Mouse (Mus musculus): ENCODE results near the gene Gstm6. TPM values are rescaled to one million over a fixed set of nuclear protein-coding genes. Genes with fewer than 3 reads are reported as not detected.
"Not testable (repeated sequence)": the region's sequence is repeated elsewhere in the genome, so short reads cannot be mapped to it uniquely, and the experiment has no call there.

Gstm6 gene
- polyA plus RNA-seq, 2 experiments from 2014 or later: not detected

DNA sequence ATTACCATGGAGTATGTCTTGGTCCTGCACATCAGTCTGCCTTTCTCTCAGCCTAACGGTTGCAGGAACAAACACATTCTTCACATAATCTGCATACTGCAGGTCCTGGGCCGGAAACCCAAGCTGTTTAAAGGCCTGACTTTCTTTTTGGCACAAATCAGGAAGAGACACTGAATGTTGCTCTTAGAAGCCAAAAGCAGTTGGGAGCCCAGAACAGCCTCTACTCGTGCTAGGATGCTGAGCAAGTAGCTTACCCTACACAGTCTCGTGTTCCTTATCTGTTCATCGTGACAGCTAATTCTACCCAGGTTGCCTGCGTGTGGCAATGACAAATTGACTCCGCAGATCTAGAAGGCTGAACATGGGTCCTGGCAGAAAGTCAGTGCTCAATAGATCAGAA, 3.0 kb downstream of the Gstm6 start:
- ATAC-seq: no peak

DNA sequence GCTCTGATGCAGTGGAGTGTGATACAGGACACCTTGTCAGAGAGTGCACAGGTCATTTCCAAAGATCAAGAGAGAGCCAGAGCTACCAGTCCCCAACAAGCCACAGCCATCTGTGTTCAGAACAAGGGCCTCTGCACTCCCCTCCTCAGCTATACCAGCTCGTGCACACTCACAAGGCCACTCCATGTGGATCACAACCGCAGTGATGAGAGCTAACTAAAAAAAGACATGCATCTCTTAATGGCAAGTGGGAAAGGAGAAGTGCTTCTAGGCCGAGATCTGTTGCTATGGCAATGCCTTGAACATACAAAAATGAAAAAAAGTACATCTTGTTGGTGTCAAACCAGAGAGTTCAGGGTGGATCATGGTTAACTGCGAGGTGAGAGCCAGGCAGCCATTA, 3.7 kb downstream of the Gstm6 start:
- no peak for ATAC-seq

DNA sequence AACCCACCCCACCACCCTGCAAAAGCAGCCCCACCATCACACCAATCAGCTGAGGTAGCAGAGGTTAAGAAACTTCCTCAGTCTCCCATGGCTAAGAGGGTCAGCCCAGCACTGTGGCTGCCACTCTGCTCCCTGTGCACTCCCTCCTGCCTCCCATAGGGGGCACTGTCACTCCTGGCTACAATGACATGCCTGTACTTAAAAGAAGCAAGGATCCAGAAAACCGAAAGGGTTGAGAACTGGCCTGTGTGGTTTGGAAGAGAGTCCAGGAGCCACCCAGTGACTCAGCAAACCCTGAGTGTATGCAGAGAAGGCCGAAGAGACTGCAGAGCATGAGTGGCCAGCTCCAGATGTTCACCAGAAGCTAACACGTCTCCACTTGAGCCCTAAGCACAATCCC, 4.1 kb downstream of the Gstm6 start:
- ATAC-seq: no peak

DNA sequence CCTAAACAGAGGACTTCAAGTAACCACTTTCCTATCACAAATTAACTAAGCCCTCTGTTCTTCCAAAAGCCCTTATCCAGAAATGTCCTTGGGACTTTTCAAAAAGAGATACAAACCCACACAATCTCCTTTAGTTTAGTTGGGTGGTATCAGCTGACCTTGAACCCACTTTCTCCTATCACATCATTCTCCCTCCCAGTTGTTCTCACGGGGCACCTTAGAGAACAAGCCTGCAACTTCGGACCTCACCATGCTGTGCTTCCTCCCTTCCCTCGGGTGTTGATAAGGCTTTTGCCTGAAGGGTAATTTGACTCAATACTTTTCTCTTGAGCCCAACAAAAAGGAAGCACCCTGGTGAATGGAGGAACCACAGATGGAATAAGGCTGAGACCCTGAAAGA, 7.7 kb downstream of the Gstm6 start:
- no peak for ATAC-seq

DNA sequence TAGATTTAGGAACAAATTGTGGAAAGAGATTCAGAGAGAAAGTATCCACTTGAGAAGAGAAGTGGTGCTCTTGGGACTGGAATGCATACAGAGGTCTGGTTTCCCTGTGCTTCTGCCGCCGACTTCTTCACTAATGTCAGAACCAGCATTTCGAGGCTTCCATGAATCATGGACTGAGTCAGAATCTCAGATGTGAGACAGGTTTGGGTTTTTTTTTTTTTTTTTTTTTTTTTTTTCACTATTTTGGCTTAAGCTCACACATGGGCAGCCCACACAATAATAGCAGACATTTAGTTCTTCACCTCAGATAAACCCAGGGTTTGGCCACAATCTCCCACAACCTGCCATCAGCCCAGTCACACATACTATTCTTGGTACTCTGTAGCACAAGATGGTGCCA, 8.3 kb downstream of the Gstm6 start:
- no peak for ATAC-seq

DNA sequence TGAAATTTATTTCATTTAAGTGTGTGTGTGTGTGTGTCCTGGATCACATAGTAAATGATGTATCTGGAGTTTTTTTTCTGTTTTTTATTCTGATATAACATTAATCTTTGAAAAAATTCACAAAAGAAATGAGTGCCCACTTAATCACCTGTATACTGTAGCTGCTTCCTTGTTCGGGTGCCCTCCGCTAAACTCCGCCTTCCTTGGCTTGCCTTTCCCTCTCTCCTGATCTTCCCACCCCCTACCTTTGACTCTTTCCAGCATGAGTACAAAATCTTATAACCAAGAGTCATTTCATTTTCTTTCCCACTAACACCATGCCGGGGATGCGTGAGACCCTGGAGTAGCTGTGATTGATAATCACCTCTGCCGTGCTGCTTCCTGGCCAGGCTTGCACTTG, 11.4 kb downstream of the Gstm6 start:
- no peak for ATAC-seq

DNA sequence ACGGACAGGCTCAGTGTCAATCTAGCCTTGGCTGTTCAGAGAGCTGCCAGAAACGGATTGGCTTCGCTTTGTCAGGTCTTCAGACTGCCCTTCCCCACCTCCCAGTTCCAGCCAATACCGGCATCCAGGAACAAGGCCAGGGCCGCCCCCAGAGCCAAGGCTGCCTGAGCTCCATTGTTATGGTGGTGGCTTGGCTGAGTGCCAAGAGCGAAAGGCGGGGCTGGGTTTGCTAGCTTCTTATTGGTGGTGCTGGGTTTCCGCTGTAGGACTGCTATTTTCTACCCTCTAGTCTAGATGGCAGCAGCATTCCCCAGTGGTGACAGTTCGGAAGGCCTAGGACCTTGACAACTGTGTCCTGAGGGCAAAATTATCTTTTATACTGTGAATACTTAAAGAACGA, 11.9 kb downstream of the Gstm6 start, which contains the start of gene Gstm7:
Gene Gstm7 (minus strand): TSS at position 148 of the 400 bp plus-strand sequence.
- peak; percentile 90 for ATAC-seq

DNA sequence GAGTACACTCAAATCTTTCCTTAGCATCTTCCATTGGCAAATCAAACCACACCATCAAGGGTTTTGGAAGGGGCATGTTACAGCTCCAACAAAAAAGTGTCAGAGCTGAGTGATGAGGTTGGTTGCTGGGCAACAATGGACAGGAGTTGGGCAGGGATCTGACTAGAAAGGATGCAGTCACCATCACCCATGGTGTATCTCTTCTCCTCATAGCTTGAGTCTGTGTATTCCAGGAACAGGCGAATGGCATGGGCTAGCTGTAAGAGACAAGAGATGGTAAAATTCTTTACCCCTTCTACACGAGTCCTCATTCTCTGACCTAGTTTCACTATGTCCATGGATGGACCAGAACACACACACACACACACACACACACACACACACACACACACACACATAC, 12.4 kb downstream of the Gstm6 start:
- no peak for ATAC-seq

DNA sequence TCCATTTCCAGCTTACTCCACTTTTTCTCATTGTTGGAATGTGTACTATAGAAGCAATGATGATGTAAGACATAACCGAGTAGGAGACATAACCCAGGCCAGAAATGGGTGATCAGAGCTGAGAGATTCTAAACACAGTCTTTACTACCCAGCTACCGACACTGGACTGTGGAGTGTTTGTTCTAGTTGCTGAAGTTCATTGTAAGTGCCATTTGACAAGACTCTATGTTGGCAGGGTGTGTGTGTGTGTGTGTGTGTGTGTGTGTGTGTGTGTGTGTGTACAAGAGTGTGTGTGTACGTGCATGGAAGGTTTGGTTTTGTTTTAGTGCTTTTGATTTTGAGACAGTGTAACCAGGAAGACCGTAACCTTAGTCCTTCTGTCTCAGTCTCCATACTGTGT, 13.8 kb downstream of the Gstm6 start:
- ATAC-seq: no peak

DNA sequence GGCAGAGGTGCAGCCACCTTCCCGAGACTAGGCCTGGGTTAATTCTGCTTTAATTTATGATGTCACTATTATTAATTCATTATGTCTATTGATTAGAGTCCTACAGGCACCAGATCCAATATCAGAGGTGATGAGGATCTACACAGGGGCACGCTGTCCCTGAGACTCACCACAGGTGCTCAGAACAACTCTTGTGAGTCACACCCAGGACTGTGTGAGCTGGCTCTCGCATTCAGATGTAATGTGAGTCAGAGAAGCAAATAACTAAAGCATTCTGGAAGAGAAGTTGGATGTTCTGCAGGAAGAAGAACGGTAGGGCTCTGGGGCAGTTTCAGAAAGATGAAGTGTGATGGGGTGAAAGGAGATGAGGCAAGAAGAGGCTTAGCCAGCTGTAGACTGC, 14.3 kb downstream of the Gstm6 start:
- no peak for ATAC-seq

DNA sequence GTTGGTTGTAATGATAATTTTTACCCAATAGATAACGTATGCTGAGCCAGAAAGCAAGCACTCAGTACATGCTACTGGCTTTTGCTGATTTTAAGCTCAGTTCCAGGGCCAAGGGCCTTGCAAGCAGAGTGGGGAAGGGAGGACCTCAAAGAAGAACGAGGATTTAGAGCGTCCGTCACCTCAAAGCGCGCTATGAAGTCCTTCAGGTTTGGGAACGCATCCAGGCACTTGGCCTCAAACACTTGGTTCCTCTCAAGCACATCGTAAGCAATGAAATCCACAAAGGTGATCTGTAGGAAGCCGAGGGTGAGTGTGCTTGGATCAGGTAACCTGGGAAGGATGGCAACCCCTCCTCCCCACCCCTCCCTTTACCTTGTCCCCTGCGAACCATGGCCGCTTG, 14.9 kb downstream of the Gstm6 start:
- ATAC-seq: no peak

DNA sequence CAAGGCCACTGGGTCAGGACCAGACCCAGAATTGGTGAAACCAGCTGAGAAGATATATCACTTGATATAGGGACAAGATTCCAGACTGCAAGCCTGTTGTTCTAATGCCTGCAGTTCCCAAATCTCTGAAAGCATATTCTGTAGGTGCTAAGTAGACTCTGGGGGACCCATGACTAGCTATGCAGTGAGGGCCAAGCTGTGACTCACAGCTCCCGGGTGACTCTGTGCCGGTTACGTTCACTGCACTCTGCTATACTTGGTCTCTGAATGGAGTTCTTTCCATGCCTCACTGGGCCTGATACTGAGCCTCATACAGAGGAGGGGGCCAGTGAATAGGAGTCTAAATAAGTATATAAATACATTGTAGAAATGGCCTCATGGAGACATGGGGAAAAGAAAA, 15.7 kb downstream of the Gstm6 start:
- ATAC-seq: no peak

DNA sequence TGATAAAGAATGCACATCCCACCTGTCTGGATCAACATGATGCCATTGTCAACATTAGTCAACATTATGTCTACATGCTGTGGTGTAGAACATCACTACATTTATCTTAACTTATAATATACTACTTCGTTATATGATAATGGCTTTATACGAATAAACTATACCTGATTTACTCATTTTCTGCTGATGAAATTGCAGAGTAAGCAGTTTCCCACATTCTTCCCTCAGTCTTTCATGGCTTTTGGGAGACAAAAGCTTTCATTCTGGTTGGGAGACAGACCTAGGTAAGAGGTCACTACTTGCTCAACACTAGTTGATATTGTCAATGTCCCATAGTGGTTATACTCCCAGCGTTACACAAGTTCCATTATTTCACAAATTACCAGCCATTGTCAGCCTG, 18.2 kb downstream of the Gstm6 start:
- no peak for ATAC-seq

DNA sequence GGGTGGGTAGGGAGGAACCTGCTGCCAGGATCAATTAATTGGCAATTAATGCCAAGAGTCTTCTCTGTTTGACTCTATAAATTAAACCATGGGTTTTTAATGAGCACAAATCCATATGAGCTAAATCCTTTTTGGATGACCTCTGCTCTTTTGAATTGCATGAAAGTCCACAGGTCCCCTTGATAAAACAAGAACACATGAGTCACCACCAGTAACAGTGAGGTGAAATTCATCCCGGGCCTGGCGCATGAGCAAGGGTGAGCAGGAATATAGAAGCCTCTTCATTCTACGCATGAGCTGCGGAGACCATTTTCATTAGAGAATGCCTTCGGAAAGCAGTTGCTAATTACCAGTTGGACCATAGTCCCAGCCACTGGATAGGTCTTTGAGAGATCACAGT, 23.2 kb downstream of the Gstm6 start:
- no peak for ATAC-seq

DNA sequence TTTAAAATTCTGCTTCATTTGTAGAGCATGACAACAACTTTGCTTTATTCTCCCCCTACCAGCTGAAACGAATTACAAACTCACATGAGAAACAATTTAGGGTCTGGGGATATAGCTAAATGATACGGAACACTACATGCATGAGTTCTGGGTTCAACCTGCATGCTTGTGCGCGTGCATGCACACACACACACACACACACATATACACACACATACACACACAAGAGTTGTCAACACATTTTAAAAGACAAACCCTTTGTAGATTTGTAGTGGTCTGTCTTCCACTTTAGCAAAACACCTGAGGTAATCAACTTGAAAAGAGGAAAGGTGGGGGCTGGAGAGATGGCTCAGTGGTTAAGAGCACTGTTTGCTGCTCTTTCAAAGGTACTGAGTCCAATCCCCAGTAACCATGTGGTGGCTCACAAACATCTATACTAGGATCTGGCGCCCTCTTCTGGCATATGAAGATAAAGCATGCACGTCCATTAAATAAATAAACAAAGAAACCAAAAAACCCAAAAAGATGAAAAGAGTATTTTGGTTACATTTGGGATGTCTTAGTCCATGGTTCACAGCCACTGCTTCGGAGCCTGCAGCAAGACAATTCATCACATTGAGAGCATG, 25.7 kb downstream of the Gstm6 start:
- no peak for ATAC-seq

DNA sequence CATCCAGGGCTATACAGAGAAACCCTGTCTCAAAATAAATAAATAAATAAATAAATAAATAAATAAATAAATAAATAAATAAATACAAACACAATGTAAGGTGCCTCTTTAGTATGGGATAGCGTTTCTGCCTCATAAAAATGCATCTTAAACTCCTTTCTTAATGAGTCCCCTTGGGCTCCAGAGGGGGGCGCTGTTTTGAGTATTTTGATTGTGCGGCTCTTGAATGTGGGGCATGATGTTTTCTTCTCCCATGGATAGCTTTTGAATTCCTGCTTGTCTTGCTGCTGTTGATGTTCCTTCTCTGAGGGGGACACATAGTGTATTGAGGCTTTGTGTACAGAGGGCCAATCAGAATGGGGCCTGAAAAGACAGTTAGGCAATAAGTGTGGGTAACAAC, 26.5 kb downstream of the Gstm6 start:
- ATAC-seq: no peak

DNA sequence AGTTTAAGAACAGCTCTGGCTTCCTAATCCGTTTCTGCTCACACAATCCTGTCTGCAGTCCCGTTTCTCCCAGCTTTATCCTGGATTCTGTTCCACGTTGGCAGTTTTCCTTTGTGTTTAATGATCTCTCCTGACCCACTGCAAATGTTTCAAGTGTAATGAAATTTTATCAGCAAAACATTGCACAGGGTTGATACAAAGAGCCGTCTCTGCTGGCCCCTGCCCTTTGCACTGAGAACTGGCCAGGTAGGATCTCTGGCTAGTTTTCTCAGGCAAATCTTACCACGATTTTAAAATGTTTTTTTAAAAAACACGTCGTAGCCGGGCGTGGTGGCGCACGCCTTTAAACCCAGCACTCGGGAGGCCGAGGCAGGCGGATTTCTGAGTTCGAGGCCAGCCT, 26.9 kb downstream of the Gstm6 start:
- ATAC-seq: no peak

DNA sequence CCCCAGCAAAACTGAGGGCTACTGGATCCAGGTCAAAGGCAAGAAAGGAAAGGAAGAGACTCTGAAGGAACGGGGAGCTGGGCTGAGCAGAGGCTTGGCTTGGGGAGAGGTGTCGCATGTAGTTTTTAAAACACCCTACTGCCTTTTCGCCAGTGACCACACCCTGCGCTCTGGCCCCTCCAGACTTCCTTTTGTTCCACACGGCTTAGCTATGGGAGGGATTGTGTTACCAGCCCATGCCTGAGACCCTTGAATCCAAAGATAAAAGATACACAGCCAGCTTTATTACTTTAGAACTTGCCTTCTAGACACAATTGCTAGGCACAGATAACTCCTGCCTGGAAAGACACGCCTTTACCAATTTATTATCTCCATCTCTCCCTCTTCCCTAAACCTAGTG, 37.6 kb downstream of the Gstm6 start:
- no peak for ATAC-seq

DNA sequence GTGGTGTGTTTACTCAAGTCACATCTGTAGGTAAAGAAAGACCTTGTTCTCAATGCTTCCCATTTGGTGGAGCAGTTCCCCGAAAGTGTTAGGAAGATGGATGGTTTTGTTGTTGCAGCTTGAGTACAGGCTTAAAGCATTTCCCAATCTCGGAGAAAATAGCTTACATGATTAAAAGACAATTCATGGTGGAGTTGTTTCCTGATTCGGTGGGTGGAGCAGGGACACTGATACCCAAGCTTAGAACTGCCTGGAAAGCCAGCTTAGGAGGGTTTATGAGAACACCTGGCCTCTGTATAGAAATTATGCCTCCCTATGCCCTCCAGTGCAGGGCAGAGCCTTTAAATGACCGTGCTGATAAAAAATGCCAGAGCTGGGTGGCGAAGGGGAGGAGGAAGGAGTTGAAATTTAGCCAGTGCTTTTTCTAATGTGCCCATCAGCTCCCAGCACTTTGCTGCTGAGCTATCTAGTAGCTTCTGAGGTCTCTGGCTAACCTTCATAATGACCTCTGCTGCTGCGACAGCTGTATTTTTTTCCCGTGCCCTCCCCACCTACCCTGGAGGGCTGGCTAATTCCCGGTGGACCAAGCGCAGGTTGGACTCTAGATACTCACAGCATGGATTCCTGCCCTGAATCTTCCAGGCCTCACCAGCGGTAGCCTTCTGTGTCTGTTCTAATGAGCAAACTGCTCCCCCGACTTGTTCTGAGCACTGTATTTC, 42.4 kb downstream of the Gstm6 start:
- ATAC-seq: no peak

DNA sequence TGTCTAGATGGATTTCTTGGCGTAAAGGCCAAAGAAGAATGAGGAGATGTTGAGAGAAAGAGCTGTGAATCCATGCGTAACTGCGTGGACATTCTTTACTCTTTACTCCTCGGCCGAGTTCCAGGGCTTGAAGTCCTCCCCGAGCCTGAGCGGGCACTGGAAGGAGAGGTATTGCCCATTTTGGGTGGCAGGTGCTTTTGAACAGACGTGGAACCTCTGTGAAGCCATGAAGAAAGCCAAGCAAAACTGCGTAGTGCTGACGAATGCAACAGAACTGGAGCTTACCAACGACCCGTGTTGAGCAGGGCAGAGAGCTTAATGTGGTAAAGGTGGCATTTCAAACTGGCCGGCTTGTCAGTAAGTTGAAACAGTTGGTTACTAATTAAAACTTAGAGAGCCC, 44.9 kb downstream of the Gstm6 start:
- ATAC-seq: no peak

DNA sequence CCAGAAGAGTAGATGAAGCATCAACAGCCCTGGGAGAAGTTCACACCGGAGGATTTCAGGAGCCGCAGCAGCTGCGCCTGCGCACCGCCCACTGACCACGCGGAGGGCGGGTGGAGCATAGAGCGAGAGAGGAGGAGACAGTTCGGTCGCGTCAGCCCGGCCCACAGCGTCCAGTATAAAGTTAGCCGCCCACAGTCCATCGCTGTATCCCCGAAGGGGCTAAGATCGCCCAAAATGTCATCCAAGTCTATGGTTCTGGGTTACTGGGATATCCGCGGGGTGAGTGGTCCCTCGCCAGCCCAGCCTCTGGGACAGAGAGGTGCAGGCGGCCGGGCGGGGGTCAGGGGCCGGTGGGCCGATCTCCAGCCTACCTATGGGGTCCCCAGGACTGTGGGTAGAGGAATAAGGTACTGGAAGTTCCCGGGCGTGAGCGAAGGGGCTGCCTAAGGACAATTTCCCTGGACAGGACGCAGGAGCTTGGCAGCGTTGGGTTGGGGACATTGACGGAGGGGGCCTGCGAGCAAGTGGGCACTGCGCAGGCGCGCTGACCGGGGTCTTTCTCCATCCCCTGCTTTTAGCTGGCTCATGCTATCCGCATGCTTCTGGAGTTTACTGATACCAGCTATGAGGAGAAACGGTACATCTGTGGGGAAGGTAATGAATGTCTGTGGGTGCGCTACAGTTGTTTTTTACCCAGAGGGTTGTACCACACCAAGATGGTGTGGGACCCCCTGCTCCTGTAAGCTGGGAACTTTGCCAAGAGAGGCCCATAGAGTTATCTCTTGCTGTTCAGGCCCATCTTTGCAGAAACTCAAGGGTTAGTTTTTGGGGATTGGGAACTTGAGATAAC, 47.6 kb downstream of the Gstm6 start, which contains the start of gene Gstm5:
Gene Gstm5 (plus strand): TSS at position 102 of the 850 bp plus-strand sequence.
- ATAC-seq: no peak

DNA sequence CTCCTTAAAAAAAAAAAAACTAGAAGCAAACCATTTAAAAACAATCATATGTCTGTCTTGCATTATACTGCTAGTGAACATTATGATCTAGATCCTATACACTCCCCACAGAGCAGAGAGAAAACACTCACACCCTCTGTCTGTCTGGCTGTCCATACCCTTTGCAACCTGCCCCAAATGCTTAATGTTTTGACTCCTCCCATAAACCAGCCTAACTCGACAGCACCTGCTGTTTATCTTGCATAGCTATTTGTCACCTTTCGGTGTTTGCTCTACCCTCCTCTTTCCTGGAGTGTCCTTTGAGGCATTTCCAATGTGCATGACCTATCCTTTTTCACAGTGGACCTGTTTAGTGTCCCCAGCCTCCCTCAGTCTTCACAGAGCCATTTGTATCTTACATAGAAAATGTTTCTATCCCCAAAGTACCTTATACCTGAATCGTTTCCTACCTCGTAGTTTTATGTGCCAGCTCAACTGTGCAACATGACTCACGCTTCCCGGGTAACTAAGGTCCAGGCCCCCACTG, 48.3 kb downstream of the Gstm6 start:
- ATAC-seq: no peak

DNA sequence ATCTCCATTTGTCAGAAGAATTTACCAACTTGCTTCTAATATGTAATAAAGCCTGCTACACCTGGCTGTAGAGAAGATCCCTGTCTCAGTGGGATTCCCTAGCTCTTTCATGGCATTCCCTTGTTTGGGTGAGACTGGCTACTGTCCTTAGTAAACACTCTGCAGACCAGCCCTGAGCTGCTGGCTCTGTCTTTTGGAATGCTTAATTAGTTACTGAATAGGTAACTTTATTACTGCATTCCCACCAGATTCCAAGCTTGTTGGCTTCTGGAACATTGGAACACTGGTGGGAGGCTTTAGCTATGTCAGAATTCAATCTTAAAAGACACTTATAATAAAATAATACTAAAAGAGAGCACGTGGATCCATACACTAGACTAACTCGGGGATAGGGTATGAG, 54.3 kb downstream of the Gstm6 start:
- not testable (repeated sequence) for ATAC-seq

Data from activated CD4-positive, CD25-positive, alpha-beta regulatory T cell, adult 4 months (primary cell).